Mouse (Mus musculus): Measurements from ENCODE around the gene Hint3. TPM values are rescaled to one million over a fixed set of nuclear protein-coding genes. Genes with fewer than 3 reads are reported as not detected.

Hint3 gene
- 10.9 and 12.5 TPM in 2 replicates for polyA plus RNA-seq (2012; rRNA removed)

GRCm38 (mm10) chr10:30629513-30629912, at the start of gene Hint3:
Gene Hint3, minus strand, starts transcription at chr10:30629632.

GRCm38 (mm10) chr10:30600542-30600966, 28.9 kb downstream of the Hint3 start, which contains the start of gene Trmt11:
Gene Trmt11, minus strand, starts transcription at chr10:30600749.

Other genes with a start within 250 kb of the Hint3 start
- gene Trmt11, start 28.9 kb downstream of the Hint3 start, polyA plus RNA-seq (2012; rRNA removed): 2.6 and 3.0 TPM in 2 replicates
- 6.7 and 6.9 TPM in 2 replicates for gene Ncoa7, start 173.7 kb upstream of the Hint3 start, polyA plus RNA-seq (2012; rRNA removed)
- 0.44 and 0.52 TPM in 2 replicates for gene Hey2, start 213.2 kb upstream of the Hint3 start, polyA plus RNA-seq (2012; rRNA removed)